Mouse (Mus musculus) erythroblast, embryonic 14.5 days (primary cell): ENCODE results near the gene Gbp4.

Experiments used
- GATA1 ChIP-seq: IDR thresholded peaks from 2 replicates; pipeline ENCODE4 v1.6.1; 2012; ENCODE audit warnings: low read length, inconsistent platforms, mixed read lengths
- TAL1 ChIP-seq: IDR thresholded peaks from 3 replicates; pipeline ENCODE4 v1.6.1; 2012; ENCODE audit warnings: low read length, inconsistent platforms, mixed read lengths

- TF ChIP-seq GATA1, result no peak
- TF ChIP-seq TAL1, result no peak
Measured at GRCm38 (mm10) chr5:105114696-105115095, 24.7 kb downstream of the Gbp4 start.
